In the genomic region with DNA sequence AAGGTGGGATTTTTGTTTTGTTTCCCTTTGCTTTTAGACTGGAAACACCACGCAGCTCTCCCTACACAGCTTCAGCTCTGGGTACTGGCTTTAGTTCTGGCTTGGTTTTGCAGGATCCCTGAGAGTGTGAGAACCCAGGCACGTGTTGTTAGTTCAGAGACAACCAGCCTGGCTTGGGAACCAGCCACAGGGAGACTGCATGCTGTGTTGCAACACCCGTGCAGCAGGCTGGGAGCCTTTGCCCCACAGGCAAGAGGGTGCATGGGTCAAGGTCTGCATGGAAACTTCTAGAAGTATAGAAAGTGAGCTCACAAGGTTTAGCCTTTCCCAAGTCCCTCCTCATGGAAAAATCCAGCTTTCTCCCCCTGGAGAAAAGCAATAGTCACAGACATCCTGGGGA, we compare ENCODE assay signal across 19 mouse cellular contexts. TPM values are rescaled to one million over a fixed set of nuclear protein-coding genes. Genes with fewer than 3 reads are reported as not detected.
"Had no signal": no experiment of that assay in that cellular context is flagged by ENCODE, and none has a peak within 500 bp of the region (broad histone marks: within the 10 kb centered on the region; RNA-seq: fewer than 3 reads in every experiment).

No protein-coding gene starts in this region.

- H3K9ac ChIP-seq: limb, embryonic 12.5 days; liver, embryonic 14.5 days; lung, embryonic 14.5 days; midbrain, embryonic 15.5 days; neural tube, embryonic 12.5 days had no signal

- H3K4me3 ChIP-seq: limb, embryonic 12.5 days; megakaryocyte, embryonic 14.5 days; midbrain, embryonic 15.5 days; neural tube, embryonic 12.5 days had no signal

- H3K27me3 ChIP-seq: midbrain, embryonic 15.5 days; neural tube, embryonic 12.5 days had no signal

- H3K27ac ChIP-seq: limb, embryonic 12.5 days; liver, embryonic 14.5 days; macrophage; midbrain, embryonic 15.5 days; neural tube, embryonic 12.5 days had no signal

- ATAC-seq: midbrain, embryonic 15.5 days had no signal

- H3K36me3 ChIP-seq: limb, embryonic 12.5 days; midbrain, embryonic 15.5 days; neural tube, embryonic 12.5 days had no signal

- H3K9me3 ChIP-seq: megakaryocyte, embryonic 14.5 days; midbrain, embryonic 15.5 days; neural tube, embryonic 12.5 days had no signal

- H3K4me1 ChIP-seq: limb, embryonic 12.5 days; megakaryocyte, embryonic 14.5 days; midbrain, embryonic 15.5 days; neural tube, embryonic 12.5 days had no signal

- DNase-seq: kidney, adult 8-10 months; kidney, postnatal 25 days; layer of hippocampus, adult 9-11 months; lung, embryonic 14.5 days; lung, postnatal 10 days; right cerebral cortex, postnatal 4 days; spleen, adult 18-20 months; thymus, postnatal 36 days had no signal

- H3K4me2 ChIP-seq: limb, embryonic 12.5 days; lung, embryonic 14.5 days; midbrain, embryonic 11.5 days; midbrain, embryonic 15.5 days; neural tube, embryonic 12.5 days had no signal

RNA-seq across cellular contexts. Expression of a gene that starts 38.5 kb away (rescaled TPM):
- total RNA-seq: layer of hippocampus, adult 18-20 months; monocyte, adult 5-6 weeks; neutrophil, adult 5-6 weeks had no signal
- polyA plus RNA-seq: liver, embryonic 14.5 days; macrophage had no signal

RNA-seq across cellular contexts. Expression of a gene that starts 38.6 kb away (rescaled TPM):
- total RNA-seq: left cerebral cortex, postnatal 36 days had no signal
- polyA plus RNA-seq: limb, embryonic 12.5 days; midbrain, embryonic 11.5 days; midbrain, embryonic 15.5 days; neural tube, embryonic 12.5 days had no signal

RNA-seq across cellular contexts. Expression of a gene that starts 52.5 kb away (rescaled TPM):
- total RNA-seq: layer of hippocampus, adult 18-20 months; left cerebral cortex, postnatal 36 days; monocyte, adult 5-6 weeks had no signal
- polyA plus RNA-seq: macrophage had no signal
